Mouse (Mus musculus): ENCODE data around the gene Mixl1.

- TF ChIP-seq CTCF (IDR thresholded peaks at IDR 0.05 in 2 of 3, conservative IDR thresholded peaks at IDR 0.05 in 1 of 3; ENCODE audit: control insufficient read depth in 1 of 3, insufficient read depth in 1 of 3, low read depth in 2 of 3, low read length in 3 of 3, poor library complexity in 1 of 3, severe bottlenecking in 1 of 3) (no peak), MAX (IDR thresholded peaks at IDR 0.05; ENCODE audit: low read length) (no peak), ZKSCAN1 (IDR thresholded peaks at IDR 0.05; ENCODE audit: low read depth, low read length) (no peak), POLR2A (IDR thresholded peaks at IDR 0.05; ENCODE audit: control insufficient read depth in 1 of 2, insufficient read depth in 1 of 2, low read depth in 1 of 2, low read length in 2 of 2, poor library complexity in 1 of 2) (no peak), POLR2AphosphoS2 (IDR thresholded peaks at IDR 0.05; ENCODE audit: low read length) (no peak), MEF2A (IDR thresholded peaks at IDR 0.05; ENCODE audit: extremely low read depth, insufficient replicate concordance, low read depth, low read length, poor library complexity, severe bottlenecking) (no peak), SMC3 (IDR thresholded peaks at IDR 0.05; ENCODE audit: low read depth, low read length) (no peak), CHD1 (IDR thresholded peaks at IDR 0.05; ENCODE audit: low read depth, low read length) (no peak), EP300 (IDR thresholded peaks at IDR 0.05; ENCODE audit: low read depth in 1 of 2, low read length in 2 of 2) (peak; percentile 12 to 28; a peak in 1 of 4 replicates), GATA1 (IDR thresholded peaks at IDR 0.05; ENCODE audit: low read depth, low read length) (peak; percentile 48)
Measured at GRCm38 (mm10) chr1:180729231-180729630, 32.4 kb upstream of the Mixl1 start.

All from MEL (cell line).